Mouse (Mus musculus) MEL (cell line): Measurements from ENCODE around the gene Dnah10.

ENCODE experiments used
- BHLHE40 ChIP-seq: IDR thresholded peaks from 2 replicates; pipeline ENCODE4 v1.6.1; 2012; ENCODE audit warnings: low read depth, mild to moderate bottlenecking, inconsistent platforms, low read length, improper control_type of control experiment, borderline replicate concordance
- CTCF ChIP-seq, 3 experiments: IDR thresholded peaks in 2 of 3; conservative IDR thresholded peaks in 1 of 3; 2 replicates each; pipeline ENCODE4 v1.5.1; 2011 to 2012; ENCODE audit warnings: low read length in 3 of 3, low read depth in 2 of 3, mild to moderate bottlenecking in 2 of 3, improper control_type of control experiment in 1 of 3, inconsistent platforms in 1 of 3, mixed read lengths in 1 of 3, moderate library complexity in 1 of 3; ENCODE audit not compliant: control insufficient read depth in 1 of 3, insufficient read depth in 1 of 3, poor library complexity in 1 of 3, severe bottlenecking in 1 of 3
- ETS1 ChIP-seq: IDR thresholded peaks from 2 replicates; pipeline ENCODE4 v1.6.1; 2012; ENCODE audit warnings: low read depth, mild to moderate bottlenecking, inconsistent platforms, low read length, improper control_type of control experiment, moderate library complexity
- GATA1 ChIP-seq: IDR thresholded peaks from 2 replicates; pipeline ENCODE4 v1.6.1; 2011; ENCODE audit warnings: low read depth, low read length, improper control_type of control experiment
- HCFC1 ChIP-seq: IDR thresholded peaks from 2 replicates; pipeline ENCODE4 v1.6.1; 2012; ENCODE audit warnings: low read depth, mild to moderate bottlenecking, inconsistent platforms, low read length, improper control_type of control experiment, moderate library complexity
- KAT2A ChIP-seq: conservative IDR thresholded peaks from 2 replicates; pipeline ENCODE4 v1.6.1; 2012; ENCODE audit warnings: low read depth, low read length, improper control_type of control experiment, inconsistent platforms
- MAX ChIP-seq: IDR thresholded peaks from 2 replicates; pipeline ENCODE4 v1.6.1; 2011; ENCODE audit warnings: low read length, improper control_type of control experiment
- MYC ChIP-seq: IDR thresholded peaks from 2 replicates; pipeline ENCODE4 v1.6.1; 2011; ENCODE audit warnings: low read depth, mild to moderate bottlenecking, low read length, improper control_type of control experiment, moderate library complexity
- NELFE ChIP-seq: IDR thresholded peaks from 2 replicates; pipeline ENCODE4 v1.6.1; 2011; ENCODE audit warnings: low read depth, low read length, improper control_type of control experiment
- SMC3 ChIP-seq: IDR thresholded peaks from 2 replicates; pipeline ENCODE4 v1.6.1; 2011; ENCODE audit warnings: low read depth, low read length, improper control_type of control experiment
- USF1 ChIP-seq: IDR thresholded peaks from 2 replicates; pipeline ENCODE4 v1.6.1; 2014; ENCODE audit warnings: low read depth, mild to moderate bottlenecking, inconsistent platforms, low read length, improper control_type of control experiment, moderate library complexity
- USF2 ChIP-seq, 2 experiments: IDR thresholded peaks; 2 replicates each; pipeline ENCODE4 v1.6.1; 2011 to 2012; ENCODE audit warnings: improper control_type of control experiment in 2 of 2, low read length in 2 of 2, borderline replicate concordance in 1 of 2, inconsistent platforms in 1 of 2, low read depth in 1 of 2, mild to moderate bottlenecking in 1 of 2; ENCODE audit not compliant: insufficient read depth in 1 of 2
- ZNF384 ChIP-seq: IDR thresholded peaks from 2 replicates; pipeline ENCODE4 v1.6.1; 2012; ENCODE audit warnings: low read depth, mild to moderate bottlenecking, inconsistent platforms, low read length, improper control_type of control experiment

GRCm38 (mm10) chr5:124814797-124815196 lies 89.9 kb downstream of the Dnah10 start:
- TF ChIP-seq MAX, result no peak
- TF ChIP-seq CTCF (IDR thresholded peaks at IDR 0.05 in 2 of 3, conservative IDR thresholded peaks at IDR 0.05 in 1 of 3; ENCODE audit: control insufficient read depth in 1 of 3, insufficient read depth in 1 of 3, low read depth in 2 of 3, low read length in 3 of 3, poor library complexity in 1 of 3, severe bottlenecking in 1 of 3), result no peak
- no peak for TF ChIP-seq HCFC1
- TF ChIP-seq ZNF384, result no peak
- TF ChIP-seq USF1, result no peak
- TF ChIP-seq ETS1, result no peak
- no peak for TF ChIP-seq MYC
- TF ChIP-seq SMC3, result no peak
- no peak for TF ChIP-seq GATA1
- TF ChIP-seq NELFE, result no peak
- no peak for TF ChIP-seq USF2 (IDR thresholded peaks at IDR 0.05; ENCODE audit: borderline replicate concordance in 1 of 2, insufficient read depth in 1 of 2, low read depth in 1 of 2, low read length in 2 of 2)
- no peak for TF ChIP-seq KAT2A
- TF ChIP-seq BHLHE40, result no peak
